Mouse (Mus musculus) G1E (cell line): Measurements from ENCODE around the gene Gck.

Experiments
- CTCF ChIP-seq: IDR thresholded peaks from 2 replicates; pipeline ENCODE4 v1.5.1; 2012; ENCODE audit warnings: low read depth, low read length, inconsistent platforms, mixed read lengths
- GATA1 ChIP-seq: IDR thresholded peaks from 2 replicates; pipeline ENCODE4 v1.6.1; 2012; ENCODE audit warnings: borderline replicate concordance, low read length, inconsistent platforms, mixed read lengths
- POLR2AphosphoS5 ChIP-seq: IDR thresholded peaks from 2 replicates; pipeline ENCODE4 v1.6.1; 2012; ENCODE audit warnings: low read depth, low read length, inconsistent platforms; ENCODE audit not compliant: insufficient replicate concordance

DNA sequence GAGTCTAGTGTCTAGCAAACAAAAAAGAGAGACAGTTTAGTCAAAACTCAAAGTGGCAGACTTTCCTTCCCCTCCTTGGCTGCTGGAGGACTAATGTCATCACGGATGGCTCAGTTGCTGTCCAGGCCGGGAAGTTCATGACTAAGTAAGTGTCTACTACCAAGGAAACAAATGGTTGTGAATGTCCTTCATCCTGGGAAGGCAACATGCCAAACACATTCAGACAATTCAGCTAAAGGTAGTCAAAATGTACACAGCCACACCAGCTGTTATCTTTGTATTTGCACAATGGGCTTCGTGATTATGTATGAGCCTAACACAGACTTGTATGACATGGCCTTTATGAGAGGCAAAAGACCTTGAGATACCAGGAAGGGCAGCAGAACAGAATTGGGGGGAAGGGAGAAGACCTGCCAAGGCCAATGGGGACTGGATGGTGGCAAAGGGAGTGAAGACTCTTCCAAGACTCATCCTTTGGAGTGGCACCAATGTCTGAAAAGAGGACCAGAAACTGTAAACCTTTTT is 23.1 kb downstream of the Gck start:
- TF ChIP-seq CTCF (no peak), GATA1 (no peak), POLR2AphosphoS5 (no peak)
